Mouse (Mus musculus) lung, adult 2 months (tissue): ENCODE data around the gene Pafah2. TPM values are rescaled to one million over a fixed set of nuclear protein-coding genes. Genes with fewer than 3 reads are reported as not detected.

Experiments
- DNase-seq: peaks from one replicate; pipeline ENCODE4 v3.0.0; 2022
- H3K4me1 ChIP-seq: fragments of 200-500 bp; 2 replicates; pipeline ENCODE4 v1.6.1; 2011; ENCODE audit warnings: low read length; ENCODE audit not compliant: control insufficient read depth, insufficient read depth
- H3K4me3 ChIP-seq: fragments of 200-500 bp; replicated peaks from 2 replicates; pipeline ENCODE3; 2011; ENCODE audit warnings: low read depth, mild to moderate bottlenecking, control low read depth, low read length; ENCODE audit errors: extremely low read depth
- CTCF ChIP-seq: fragments of 200-500 bp; IDR thresholded peaks from 2 replicates; pipeline ENCODE4 v1.5.1; 2011; ENCODE audit warnings: mild to moderate bottlenecking, low read length, control low read depth; ENCODE audit not compliant: insufficient read depth
- POLR2A ChIP-seq: fragments of 200-500 bp; IDR thresholded peaks from 2 replicates; pipeline ENCODE4 v1.6.1; 2011; ENCODE audit warnings: low read depth, mild to moderate bottlenecking, control low read depth, low read length, borderline replicate concordance; ENCODE audit errors: extremely low read depth
- WGBS: fragments of 180-500 bp; shearing (Covaris S2); methylation state at CpG from one replicate; pipeline ENCODE4 v1.1.7; 2018; 5-methylcytosine and 5-hydroxymethylcytosine counted together
- polyA plus RNA-seq: library from polyadenylated mRNA; depleted of rRNA; stranded (reverse); fragments of >200 nt; gene quantifications from 2 replicates; pipeline ENCODE4 v1.2.3, GENCODE M21; 2012; rRNA removed

The Pafah2 gene
- 35.6 and 41.0 TPM in 2 replicates for polyA plus RNA-seq

DNA sequence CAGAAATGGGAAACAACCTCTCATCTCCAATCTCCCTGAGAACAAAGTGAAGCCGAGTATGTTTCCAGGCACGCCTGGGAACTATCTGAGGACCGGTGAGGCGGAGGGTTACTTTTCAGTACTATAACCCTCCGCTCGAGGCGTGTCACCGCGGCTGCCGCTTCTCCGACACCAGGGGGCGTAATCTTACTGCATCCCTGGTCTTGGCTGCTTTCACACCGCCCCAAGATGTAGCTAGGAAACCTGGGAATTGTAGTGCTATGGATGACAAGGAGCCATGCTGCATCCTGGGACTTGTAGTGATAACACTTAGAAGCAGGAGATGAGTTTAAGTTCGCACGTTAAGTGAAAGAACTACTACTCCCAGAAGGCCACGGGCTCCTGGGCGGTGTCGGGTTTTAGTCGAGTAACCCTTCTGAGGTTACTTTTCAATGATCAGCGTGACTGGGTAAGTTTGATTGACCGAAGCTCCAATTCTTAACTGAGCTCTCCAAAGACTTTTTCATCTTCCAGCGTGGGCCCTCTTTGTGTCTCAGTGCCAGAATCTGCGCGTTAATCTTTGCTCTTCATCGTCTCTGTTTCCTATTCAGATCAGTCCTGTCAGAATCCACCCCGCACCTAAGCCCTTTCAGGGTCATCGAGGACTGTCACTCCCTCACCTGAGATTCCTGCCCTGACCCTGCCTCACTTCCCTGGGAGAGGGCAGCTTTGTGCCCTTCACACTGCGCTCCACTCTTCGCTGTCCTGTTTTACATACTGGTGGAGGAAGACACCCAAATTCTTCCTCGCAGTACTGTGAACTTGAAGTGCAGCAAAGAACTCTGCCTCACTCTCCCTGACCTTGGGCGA is at the start of gene Pafah2:
TSS of gene Pafah2 (plus strand) at position 344 of the 849 bp plus-strand sequence.
- peak; percentile 87 for DNase-seq
- peak; percentile 34; the same call in 1 of the 2 replicates for TF ChIP-seq POLR2A
- peak; percentile 93 for TF ChIP-seq CTCF
- H3K4me3 ChIP-seq, result peak within 1 kb of the TSS; percentile 84
- WGBS, result under 1% methylated on average over 31 of the region's 31 CpGs
- H3K4me1 ChIP-seq, result peaks cover 5% of the 10 kb centered on the region

DNA sequence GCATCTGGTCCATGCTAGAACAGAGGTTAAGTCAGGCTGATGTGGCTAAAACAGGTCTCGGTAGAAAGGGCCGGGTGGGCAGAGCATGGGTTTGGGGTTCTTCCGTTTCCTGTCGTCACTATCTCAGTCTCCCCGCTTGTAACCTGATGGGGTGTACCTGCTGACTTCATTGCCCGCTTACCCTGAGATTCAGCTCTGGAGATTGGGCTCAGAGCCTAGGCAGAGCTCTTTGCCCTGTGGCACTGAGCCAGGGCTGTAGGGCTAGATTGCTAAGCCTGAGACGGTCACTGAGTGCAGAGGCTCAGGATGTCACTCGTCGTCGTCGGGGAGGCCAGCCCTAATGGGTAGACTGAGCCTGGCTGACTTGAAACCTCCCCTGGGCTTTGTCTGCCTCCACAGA is 48.0 kb upstream of the Pafah2 start:
- peaks cover 2% of the 10 kb centered on the region; the same call in 1 of the 2 replicates for H3K4me1 ChIP-seq
- 58% methylated on average over 11 of the region's 11 CpGs for WGBS
- no peak overlapping the region for H3K4me3 ChIP-seq
- TF ChIP-seq POLR2A (no peak), CTCF (no peak)
- peak; percentile 46 for DNase-seq

DNA sequence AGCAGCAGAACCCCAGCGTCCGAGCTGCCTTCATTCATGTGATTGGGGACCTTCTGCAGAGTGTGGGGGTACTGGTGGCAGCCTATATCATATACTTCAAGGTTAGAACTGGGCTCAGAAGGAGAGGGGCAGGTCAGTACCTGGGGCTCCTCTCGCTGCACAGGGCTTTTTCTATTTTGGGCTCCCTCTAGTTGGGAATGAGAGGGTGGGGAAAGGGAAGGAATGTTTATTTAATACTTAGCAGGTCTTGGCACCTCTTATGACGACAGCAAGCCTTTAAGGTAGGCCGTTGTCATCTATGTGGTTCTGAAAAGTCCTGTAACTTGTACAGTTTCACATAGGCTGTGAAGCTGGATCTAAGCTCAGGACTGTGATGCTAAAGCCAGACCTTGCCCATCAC is 47.6 kb upstream of the Pafah2 start:
- no peak for TF ChIP-seq CTCF
- no peak for TF ChIP-seq POLR2A
- Histone ChIP-seq H3K4me3 (no peak overlapping the region), H3K4me1 (no peaks in the 10 kb centered on the region)
- WGBS, result 59% methylated on average over 5 of the region's 5 CpGs
- no peak for DNase-seq

DNA sequence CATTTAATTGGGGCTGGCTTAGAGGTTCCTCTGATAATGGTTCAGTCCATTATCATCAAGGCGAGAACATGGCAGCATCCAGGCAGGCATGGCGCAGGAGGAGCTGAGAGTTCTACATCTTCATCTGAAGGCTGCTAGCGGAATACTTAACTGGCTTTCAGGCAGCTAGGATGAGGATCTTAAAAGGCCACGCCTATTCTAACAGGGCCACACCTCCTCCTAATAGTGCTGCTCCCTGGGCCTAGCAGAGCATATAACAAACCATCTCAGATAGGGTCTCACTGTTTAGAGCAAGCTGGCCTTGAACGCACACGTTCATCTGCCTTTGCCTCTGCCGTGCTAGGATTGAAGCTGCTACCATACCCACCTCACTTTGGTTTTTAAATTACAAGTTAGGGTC is 46.3 kb upstream of the Pafah2 start:
- TF ChIP-seq CTCF, result no peak
- no peak for TF ChIP-seq POLR2A
- DNase-seq, result no peak
- 91% methylated on average over 7 of the region's 7 CpGs for WGBS
- no peaks in the 10 kb centered on the region for H3K4me1 ChIP-seq
- no peak overlapping the region for H3K4me3 ChIP-seq

DNA sequence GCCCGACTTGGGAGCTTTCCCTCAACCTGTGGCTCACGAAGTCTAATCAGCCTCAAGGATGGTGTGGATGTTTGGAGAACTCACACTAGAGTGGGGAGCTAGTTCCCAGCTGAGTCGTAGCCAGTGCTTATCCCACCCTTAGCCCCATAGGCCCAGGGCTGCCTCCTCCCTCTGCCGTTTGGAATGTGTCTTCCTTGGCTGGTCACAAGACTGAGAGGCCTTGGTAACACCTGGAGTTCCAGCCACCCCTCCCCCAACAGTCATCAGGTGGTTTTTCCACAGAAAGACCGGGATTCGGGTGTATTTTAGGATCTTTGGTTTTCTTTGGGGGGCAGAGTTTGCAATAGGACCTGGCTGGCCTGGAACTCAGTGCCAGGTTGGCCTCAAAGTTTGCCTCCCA is 45.5 kb upstream of the Pafah2 start:
- TF ChIP-seq CTCF (no peak), POLR2A (no peak)
- 79% methylated on average over 6 of the region's 6 CpGs for WGBS

DNA sequence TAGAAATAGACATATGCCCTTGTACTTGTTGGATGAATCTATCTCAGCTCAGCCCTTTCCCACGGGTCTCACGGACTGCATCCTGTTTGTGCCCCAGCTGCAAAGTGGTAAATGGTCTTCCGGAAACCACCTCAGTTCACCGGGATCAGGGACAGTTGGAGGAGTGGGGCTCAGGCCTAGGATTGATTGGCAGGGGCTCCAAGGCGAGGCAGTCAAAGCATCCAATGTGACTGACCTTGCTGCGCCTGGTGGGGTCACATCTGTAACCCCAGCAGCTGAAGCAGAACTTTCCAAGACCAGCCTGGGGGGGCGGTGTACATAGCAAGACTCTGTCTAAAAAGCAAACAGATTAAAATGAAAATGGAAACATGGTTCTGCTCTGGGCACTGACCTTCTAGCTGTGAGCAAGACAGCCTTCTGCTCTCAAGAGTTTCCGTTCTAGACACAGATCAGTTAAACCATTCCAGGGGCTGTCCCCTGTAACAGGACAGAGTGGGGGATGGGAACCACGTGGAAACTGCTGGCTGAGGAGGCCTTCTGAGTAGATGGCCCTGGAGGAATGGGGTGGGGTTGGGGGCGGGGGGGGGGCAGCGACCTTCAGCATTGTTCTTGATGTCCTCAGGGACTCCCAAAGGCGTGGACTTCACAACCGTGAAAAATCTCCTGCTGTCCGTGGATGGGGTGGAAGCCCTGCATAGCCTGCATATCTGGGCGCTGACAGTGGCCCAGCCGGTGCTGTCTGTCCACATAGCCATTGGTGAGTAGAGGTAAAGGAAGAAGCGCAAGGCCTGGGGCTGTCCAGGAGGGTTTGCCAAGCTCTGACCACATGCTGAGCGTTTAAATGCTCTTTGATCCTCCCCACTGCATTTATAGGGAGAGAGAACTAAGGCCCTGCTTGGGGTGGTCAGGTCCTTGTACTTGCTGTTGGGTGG is 44.5 kb upstream of the Pafah2 start:
- WGBS, result 42% methylated on average over 18 of the region's 18 CpGs
- no peak for TF ChIP-seq CTCF
- no peak for TF ChIP-seq POLR2A
- no peak for DNase-seq
- no peak overlapping the region for H3K4me3 ChIP-seq
- peaks cover 3% of the 10 kb centered on the region; the same call in 1 of the 2 replicates for H3K4me1 ChIP-seq

More for the DNA sequence above, 45.5 kb upstream of the Pafah2 start:
- Histone ChIP-seq H3K4me3 (no peak overlapping the region), H3K4me1 (peaks cover 2% of the 10 kb centered on the region; the same call in 1 of the 2 replicates)
- DNase-seq, result no peak

DNA sequence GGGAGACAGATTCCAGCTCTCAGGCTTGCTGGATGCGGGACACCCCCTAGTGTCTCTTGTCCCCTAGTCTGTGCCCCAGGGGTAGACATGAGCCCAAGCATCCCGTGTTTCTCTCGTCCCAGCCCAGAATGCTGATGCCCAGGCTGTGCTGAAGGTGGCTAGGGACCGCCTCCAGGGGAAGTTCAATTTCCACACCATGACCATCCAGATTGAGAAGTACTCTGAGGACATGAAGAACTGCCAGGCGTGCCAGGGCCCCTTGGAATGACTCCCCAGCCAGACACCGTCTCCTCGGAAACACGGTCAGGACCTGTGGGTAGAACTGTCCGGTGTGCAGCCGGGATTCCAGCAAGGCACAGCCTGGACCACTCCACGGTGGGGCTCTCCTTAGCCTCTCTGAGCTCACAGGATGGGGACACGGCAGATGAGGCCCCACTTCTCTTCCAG is 43.8 kb upstream of the Pafah2 start:
- DNase-seq, result no peak
- H3K4me3 ChIP-seq, result no peak overlapping the region
- TF ChIP-seq CTCF (no peak), POLR2A (no peak)
- 78% methylated on average over 12 of the region's 12 CpGs for WGBS
- H3K4me1 ChIP-seq, result peaks cover 5% of the 10 kb centered on the region

DNA sequence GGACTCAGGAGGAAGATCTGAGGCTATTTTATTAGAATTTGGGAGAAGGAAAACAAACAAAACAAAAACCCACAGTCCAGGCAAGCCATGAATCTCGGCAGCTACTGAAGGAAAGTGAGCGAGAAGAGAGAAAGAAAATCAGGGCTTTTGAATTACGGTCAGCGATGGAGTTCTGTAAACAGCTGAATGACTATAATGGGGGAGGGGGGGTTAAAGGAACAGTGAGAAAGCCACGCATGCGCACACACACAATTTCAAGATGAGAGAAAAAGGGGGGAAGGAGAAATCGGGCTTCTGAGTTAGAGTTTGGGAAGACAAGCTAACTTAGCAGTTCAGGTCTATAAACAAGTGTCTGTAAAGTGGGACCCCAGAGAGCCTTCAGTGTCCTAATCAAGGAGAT is 43.2 kb upstream of the Pafah2 start:
- H3K4me1 ChIP-seq, result peaks cover 8% of the 10 kb centered on the region
- no peak overlapping the region for H3K4me3 ChIP-seq
- TF ChIP-seq CTCF (no peak), POLR2A (no peak)
- WGBS, result 82% methylated on average over 7 of the region's 7 CpGs
- DNase-seq, result no peak

DNA sequence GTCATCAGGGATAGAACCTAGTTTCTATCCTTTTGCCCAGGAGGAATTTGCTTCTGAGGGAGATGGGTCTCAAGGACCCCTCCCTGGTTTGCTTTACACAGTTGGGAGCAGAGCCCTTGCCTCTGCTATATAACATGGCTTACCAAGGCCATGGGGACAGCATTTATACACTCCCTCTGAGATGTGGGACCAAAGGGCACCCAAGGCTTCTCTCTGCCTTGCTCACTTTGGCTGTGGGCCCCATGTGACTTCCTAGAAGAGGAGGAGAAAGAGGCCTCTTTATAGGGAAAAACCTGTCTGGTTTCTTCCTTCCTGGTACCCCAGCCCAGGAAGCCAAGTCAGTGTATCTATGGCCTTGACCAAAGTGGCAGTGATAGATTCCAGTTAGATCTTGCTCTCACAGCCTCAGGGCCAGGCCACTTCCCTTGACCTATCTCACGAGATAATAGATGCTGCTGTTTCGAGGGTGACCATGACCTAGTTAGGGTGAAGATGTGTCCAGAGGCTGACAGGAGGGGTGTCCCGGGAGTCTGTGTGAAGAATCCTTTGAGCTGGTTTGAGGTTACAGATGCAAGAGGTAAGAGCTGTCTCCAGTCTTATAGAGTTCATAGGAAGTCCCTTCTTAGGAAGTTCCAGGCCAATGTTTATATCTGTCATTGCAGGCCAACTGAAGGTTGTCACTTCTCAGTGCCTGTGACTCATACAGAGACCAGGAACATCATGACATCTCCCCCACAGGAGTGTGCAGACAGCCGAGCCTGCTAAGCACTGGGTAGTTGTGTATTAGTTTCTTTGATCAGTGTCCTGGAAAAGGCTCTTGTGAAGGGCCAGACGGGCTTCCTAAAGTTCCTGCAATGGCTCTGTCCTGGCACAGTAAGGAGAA is 42.4 kb upstream of the Pafah2 start:
- 64% methylated on average over 5 of the region's 5 CpGs for WGBS
- no peak for TF ChIP-seq POLR2A
- no peak for DNase-seq
- Histone ChIP-seq H3K4me3 (no peak overlapping the region), H3K4me1 (peaks cover 8% of the 10 kb centered on the region)
